Mouse (Mus musculus): ENCODE measurements around the gene Mplkip.

DNA sequence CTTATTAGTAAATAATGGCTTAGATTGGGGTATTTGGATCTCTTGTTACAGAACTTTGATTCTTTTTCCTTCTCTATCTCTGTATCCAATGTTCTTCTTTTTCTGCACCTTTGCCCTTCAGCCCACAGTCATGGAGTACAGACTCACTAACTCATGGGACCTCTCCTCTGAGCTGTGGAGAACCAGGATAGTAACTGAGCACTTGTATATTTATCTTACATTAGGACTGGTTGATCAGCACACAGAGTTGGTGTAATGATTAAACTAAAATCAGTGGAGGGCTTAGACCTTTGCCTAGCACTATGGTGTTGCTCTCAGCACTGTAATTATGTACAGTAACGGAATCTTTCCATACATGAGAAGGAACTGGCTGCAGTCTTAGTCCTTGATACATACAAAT is 23.9 kb upstream of the Mplkip start:
- no peak for TF ChIP-seq MAFK (IDR thresholded peaks at IDR 0.05; ENCODE audit: insufficient read depth, low read depth, low read length)
- TF ChIP-seq ZC3H11A (IDR thresholded peaks at IDR 0.05; ENCODE audit: borderline replicate concordance, low read depth, low read length): no peak
- no peak for TF ChIP-seq ZNF384 (IDR thresholded peaks at IDR 0.05; ENCODE audit: low read depth, low read length)
- TF ChIP-seq HCFC1 (IDR thresholded peaks at IDR 0.05; ENCODE audit: borderline replicate concordance, insufficient read depth, low read length): no peak
- no peak for TF ChIP-seq CHD2 (IDR thresholded peaks at IDR 0.05; ENCODE audit: low read depth, low read length)

Measured in ES-E14 (cell line).